Mouse (Mus musculus) thymus, adult 2 months (tissue): ENCODE data around the gene 4930432K21Rik. TPM values are rescaled to one million over a fixed set of nuclear protein-coding genes. Genes with fewer than 3 reads are reported as not detected.

Source experiments
- DNase-seq: peaks from one replicate; pipeline ENCODE4 v3.0.0; 2021
- H3K27ac ChIP-seq: fragments of 200-500 bp; 2 replicates; pipeline ENCODE4 v1.5.1; 2012; ENCODE audit warnings: low read length, control low read depth; ENCODE audit not compliant: control insufficient read depth, insufficient read depth
- H3K27me3 ChIP-seq: fragments of 200-500 bp; 2 replicates; pipeline ENCODE4 v1.6.1; 2012; ENCODE audit warnings: mild to moderate bottlenecking, low read length, moderate library complexity, mixed read lengths; ENCODE audit not compliant: control insufficient read depth, insufficient read depth
- H3K36me3 ChIP-seq: fragments of 200-500 bp; 2 replicates; pipeline ENCODE4 v1.6.1; 2012; ENCODE audit warnings: mild to moderate bottlenecking, low read length, moderate library complexity; ENCODE audit not compliant: control insufficient read depth, insufficient read depth
- H3K4me1 ChIP-seq: fragments of 200-500 bp; replicated peaks from 2 replicates; pipeline ENCODE4 v1.6.1; 2012; ENCODE audit warnings: low read length; ENCODE audit not compliant: control insufficient read depth, insufficient read depth
- H3K4me3 ChIP-seq: fragments of 200-500 bp; 2 replicates; pipeline ENCODE4 v1.5.1; 2012; ENCODE audit warnings: mild to moderate bottlenecking, low read length, control low read depth, moderate library complexity; ENCODE audit not compliant: control insufficient read depth, insufficient read depth
- CTCF ChIP-seq: fragments of 200-500 bp; IDR thresholded peaks from 2 replicates; pipeline ENCODE4 v1.5.1; 2012; ENCODE audit warnings: mild to moderate bottlenecking, control low read depth, low read length, moderate library complexity, borderline replicate concordance; ENCODE audit not compliant: control insufficient read depth, poor library complexity, insufficient read depth; ENCODE audit errors: extremely low read depth
- POLR2A ChIP-seq: fragments of 200-500 bp; IDR thresholded peaks from 2 replicates; pipeline ENCODE4 v1.6.1; 2012; ENCODE audit warnings: mild to moderate bottlenecking, low read length, control low read depth, moderate library complexity; ENCODE audit not compliant: control insufficient read depth, poor library complexity, insufficient read depth; ENCODE audit errors: extremely low read depth
- WGBS: fragments of 180-500 bp; shearing (Covaris S2); methylation state at CpG from one replicate; pipeline ENCODE4 v1.1.7; 2018; 5-methylcytosine and 5-hydroxymethylcytosine counted together
- polyA plus RNA-seq: library from polyadenylated mRNA; depleted of rRNA; stranded (reverse); fragments of >200 nt; gene quantifications from 2 replicates; pipeline ENCODE4 v1.2.3, GENCODE M21; 2012

4930432K21Rik gene
- polyA plus RNA-seq, 1 experiment = 1.9 TPM

DNA sequence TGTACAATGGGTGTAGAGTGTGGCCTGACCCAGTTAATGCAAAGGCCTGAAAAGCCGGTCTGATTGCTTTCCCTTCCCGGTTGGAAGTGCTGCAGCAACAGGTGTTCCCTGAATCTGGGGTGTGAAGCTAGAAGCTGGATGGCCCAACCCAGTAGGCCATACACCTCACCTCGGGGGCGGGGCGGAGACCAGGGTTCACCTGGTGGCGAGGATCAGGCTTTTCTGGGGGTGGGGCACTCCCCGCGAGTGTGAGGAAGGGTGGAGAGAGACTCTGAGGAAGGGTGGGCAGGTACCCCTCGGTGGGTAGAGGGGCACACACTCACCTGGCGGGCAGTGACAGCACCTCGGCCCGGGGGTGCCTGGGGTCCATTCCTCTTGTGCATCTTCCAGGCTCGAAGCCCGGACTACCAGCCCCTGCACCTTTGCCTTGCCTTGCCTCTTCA is 480 bp upstream of the 4930432K21Rik start:
- Histone ChIP-seq H3K4me3 (peak overlapping the region; percentile 70), H3K27me3 (no peaks in the 10 kb centered on the region), H3K36me3 (peaks cover 14% of the 10 kb centered on the region), H3K27ac (no peak overlapping the region), H3K4me1 (peaks cover 16% of the 10 kb centered on the region)
- WGBS = 8% methylated on average over 14 of the region's 14 CpGs
- TF ChIP-seq POLR2A (no peak), CTCF (no peak)
- no peak for DNase-seq

DNA sequence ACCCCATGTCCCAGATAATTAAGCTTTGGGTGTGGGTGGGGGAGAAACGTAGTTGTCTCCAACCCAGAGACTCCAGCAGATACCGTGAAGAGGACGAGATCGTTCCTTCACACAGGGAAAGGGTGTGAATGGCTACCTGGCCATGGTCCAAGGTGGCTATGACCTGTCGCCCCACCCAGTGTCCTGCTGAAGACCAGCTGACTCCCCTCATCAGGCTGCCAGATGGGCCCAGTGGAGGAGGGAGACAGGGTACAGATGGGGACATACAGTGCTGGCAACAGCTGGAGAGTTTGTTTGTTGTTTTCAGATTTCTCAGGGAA is 666 bp downstream of the 4930432K21Rik start:
- no peaks in the 10 kb centered on the region for H3K27me3 ChIP-seq
- H3K27ac ChIP-seq = no peak overlapping the region
- peaks cover 16% of the 10 kb centered on the region for H3K4me1 ChIP-seq
- no peak for DNase-seq
- TF ChIP-seq CTCF (no peak), POLR2A (no peak)
- 97% methylated on average over 5 of the region's 5 CpGs for WGBS
- no peak overlapping the region for H3K4me3 ChIP-seq
- H3K36me3 ChIP-seq = peaks cover 5% of the 10 kb centered on the region

DNA sequence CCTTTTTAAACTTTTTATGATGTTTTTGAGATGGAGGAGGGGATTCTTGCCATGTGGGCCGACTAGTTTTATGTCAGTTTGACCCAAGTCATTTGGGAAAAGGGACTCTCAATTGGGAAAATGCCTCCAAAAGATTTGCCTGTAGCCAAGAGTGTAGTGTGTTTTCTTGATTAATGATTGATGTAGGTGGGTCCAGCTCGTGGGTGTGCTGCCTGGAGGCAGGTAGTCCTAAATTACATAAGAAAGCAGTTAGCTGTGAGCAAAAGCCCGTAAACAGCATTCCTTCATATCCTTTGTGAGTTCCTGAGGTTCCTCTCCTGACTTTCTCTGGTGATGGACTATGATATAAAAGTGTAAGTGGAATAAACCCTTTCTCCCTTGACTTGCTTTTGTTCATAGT is 1.4 kb downstream of the 4930432K21Rik start:
- Histone ChIP-seq H3K4me3 (no peak overlapping the region), H3K36me3 (no peaks in the 10 kb centered on the region), H3K27ac (no peak overlapping the region), H3K4me1 (peaks cover 16% of the 10 kb centered on the region), H3K27me3 (no peaks in the 10 kb centered on the region)
- TF ChIP-seq POLR2A = no peak
- no peak for TF ChIP-seq CTCF
- 94% methylated on average over 3 of the region's 3 CpGs for WGBS
- no peak for DNase-seq

DNA sequence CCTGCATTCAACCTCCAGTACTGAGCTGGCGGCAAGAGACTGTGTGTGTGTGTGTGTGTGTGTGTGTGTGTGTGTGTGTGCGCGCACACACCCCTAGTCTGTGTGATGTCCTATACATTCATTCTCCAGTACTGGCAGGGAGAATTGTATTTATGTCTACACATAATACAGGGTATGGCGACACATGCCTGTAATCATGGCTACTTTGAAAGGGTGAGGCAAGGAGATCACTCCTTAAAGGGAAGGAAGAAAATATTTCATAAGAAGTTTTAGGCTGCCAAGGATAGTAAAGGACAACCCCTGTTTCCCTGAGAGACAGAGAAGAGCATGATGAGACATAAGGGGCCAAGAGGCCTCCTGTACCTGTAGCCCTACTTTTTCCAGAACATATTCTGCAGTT is 9.8 kb downstream of the 4930432K21Rik start:
- Histone ChIP-seq H3K4me1 (no peaks in the 10 kb centered on the region), H3K27me3 (no peaks in the 10 kb centered on the region), H3K4me3 (no peak overlapping the region), H3K36me3 (no peaks in the 10 kb centered on the region), H3K27ac (no peak overlapping the region)
- WGBS = 98% methylated on average over 4 of the region's 4 CpGs
- TF ChIP-seq POLR2A (no peak), CTCF (no peak)
- no peak for DNase-seq

DNA sequence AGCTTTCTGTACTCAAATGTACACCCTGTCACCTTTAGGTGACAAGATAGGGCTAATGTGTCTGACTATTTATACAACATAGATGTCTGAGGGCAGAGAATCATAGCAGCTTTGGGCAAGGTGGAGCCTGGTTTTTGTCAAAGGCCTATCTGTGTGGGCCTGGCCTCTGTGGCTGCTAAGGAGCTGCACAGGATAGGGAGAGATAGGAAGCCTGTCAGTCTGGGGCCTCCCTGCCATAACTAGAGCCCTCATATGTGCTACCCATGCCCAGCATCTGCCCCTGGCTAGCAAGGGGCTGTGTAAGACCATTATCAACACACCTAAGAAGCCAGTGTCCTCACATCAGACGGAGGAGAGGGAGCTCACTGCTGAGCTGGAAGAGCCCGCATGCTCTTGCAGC is 19.9 kb downstream of the 4930432K21Rik start:
- Histone ChIP-seq H3K27ac (no peak overlapping the region), H3K4me3 (no peak overlapping the region), H3K4me1 (no peaks in the 10 kb centered on the region), H3K36me3 (no peaks in the 10 kb centered on the region), H3K27me3 (no peaks in the 10 kb centered on the region)
- no peak for TF ChIP-seq CTCF
- no peak for TF ChIP-seq POLR2A
- no peak for DNase-seq
- WGBS = 98% methylated on average over 2 of the region's 2 CpGs

DNA sequence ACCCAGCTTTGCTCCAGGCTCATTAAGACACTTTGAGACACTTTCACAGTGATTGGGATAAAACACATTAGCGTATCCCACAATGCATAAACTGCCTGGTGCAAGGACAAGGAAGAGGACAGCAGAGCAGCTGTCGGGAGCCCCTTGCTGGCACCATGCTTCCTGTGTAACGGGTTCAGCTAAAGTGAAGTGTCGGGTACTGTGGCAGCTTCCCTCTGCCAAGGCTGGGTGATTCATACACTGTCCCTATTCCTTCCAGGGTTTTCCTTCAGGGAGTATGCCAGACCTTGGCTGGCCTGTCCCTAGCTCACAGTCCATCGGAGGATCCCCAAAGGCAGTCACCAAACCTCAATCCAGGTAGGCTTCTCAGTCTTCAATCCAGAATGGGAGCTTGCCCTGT is 22.3 kb downstream of the 4930432K21Rik start:
- 88% methylated on average over 5 of the region's 5 CpGs for WGBS
- Histone ChIP-seq H3K27me3 (no peaks in the 10 kb centered on the region), H3K4me3 (no peak overlapping the region), H3K4me1 (peaks cover 1% of the 10 kb centered on the region; the same call in 1 of the 2 replicates), H3K27ac (no peak overlapping the region), H3K36me3 (0 out of 2 replicates have a peak, but pooled peaks cover 6% of the 10 kb centered on the region)
- no peak for DNase-seq
- TF ChIP-seq CTCF = no peak
- no peak for TF ChIP-seq POLR2A

DNA sequence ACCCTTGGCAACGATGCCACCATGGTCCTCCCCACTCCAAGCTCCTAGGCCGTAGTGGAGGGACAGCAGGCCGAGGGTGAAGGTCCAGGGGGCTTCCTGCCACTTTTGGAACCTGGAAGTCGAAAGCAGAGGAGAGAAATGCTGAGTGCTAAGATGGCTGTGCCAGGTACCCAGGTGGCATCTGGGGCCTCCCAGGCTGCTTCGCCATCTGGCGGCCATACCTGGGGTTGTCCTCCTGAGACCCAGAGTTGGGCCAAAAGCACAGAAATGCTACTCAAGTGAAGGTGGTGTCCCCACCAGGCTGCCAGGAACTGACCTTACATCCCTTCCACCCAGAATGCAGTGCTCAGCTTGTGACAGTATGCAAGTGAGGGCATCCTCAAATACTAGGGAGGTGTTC is 26.0 kb downstream of the 4930432K21Rik start:
- WGBS = 91% methylated on average over 6 of the region's 6 CpGs
- Histone ChIP-seq H3K36me3 (0 out of 2 replicates have a peak, but pooled peaks cover 6% of the 10 kb centered on the region), H3K4me1 (peaks cover 30% of the 10 kb centered on the region), H3K4me3 (no peak overlapping the region), H3K27me3 (no peaks in the 10 kb centered on the region), H3K27ac (no peak overlapping the region)
- DNase-seq = no peak
- TF ChIP-seq POLR2A (no peak), CTCF (peak; percentile 65)
